Mouse (Mus musculus) CH12.LX (cell line): ENCODE data around the gene Dph7. TPM values are rescaled to one million over a fixed set of nuclear protein-coding genes. Genes with fewer than 3 reads are reported as not detected.
A peak's percentile ranks its signal among the peaks of the same experiment; 100 is the strongest.

Source experiments
- DNase-seq: peaks from one replicate; pipeline ENCODE4 v3.0.0-alpha.2; 2013; ENCODE audit errors: extremely low read depth
- H3K27ac ChIP-seq: 2 replicates; pipeline ENCODE4 v1.5.1; 2012; ENCODE audit warnings: low read depth, mild to moderate bottlenecking, control low read depth, moderate library complexity; ENCODE audit not compliant: insufficient read depth
- H3K27me3 ChIP-seq: replicated peaks from 2 replicates; pipeline ENCODE3; 2012; ENCODE audit warnings: inconsistent platforms
- H3K36me3 ChIP-seq, 2 experiments: replicated peaks in 1 of 2; 2 replicates each; pipeline versions ENCODE3 to v1.6.1; 2012; ENCODE audit warnings: inconsistent platforms in 1 of 2, low read length in 1 of 2, mild to moderate bottlenecking in 1 of 2, mixed read lengths in 1 of 2, moderate library complexity in 1 of 2; ENCODE audit not compliant: control insufficient read depth in 1 of 2, insufficient read depth in 1 of 2
- H3K4me1 ChIP-seq, 2 experiments: 2 replicates each; pipeline ENCODE4 v1.6.1; 2012; ENCODE audit warnings: inconsistent platforms in 1 of 2, moderate library complexity in 1 of 2; ENCODE audit not compliant: insufficient read depth in 2 of 2, control insufficient read depth in 1 of 2
- H3K4me2 ChIP-seq: 2 replicates; pipeline ENCODE4 v1.6.1; 2012; ENCODE audit warnings: low read depth, mild to moderate bottlenecking, control low read depth; ENCODE audit not compliant: poor library complexity, insufficient read depth, severe bottlenecking
- H3K4me3 ChIP-seq, 3 experiments: fragments of 150-350 bp in 1 of 3; sonication (generic) in 1 of 3; replicated peaks in 1 of 3; 2 replicates each; pipeline versions ENCODE3 to v1.5.1; 2011 to 2012; ENCODE audit warnings: low read depth in 2 of 3, low read length in 2 of 3, mild to moderate bottlenecking in 2 of 3, moderate library complexity in 2 of 3, control low read depth in 1 of 3, improper control_type of control experiment in 1 of 3, inconsistent platforms in 1 of 3, mixed read lengths in 1 of 3; ENCODE audit not compliant: poor library complexity in 1 of 3
- H3K79me2 ChIP-seq: replicated peaks from 2 replicates; pipeline ENCODE4 v1.6.1; 2012; ENCODE audit warnings: mild to moderate bottlenecking, moderate library complexity; ENCODE audit not compliant: control insufficient read depth, poor library complexity, insufficient read depth, severe bottlenecking; ENCODE audit errors: extremely low read depth
- H3K9ac ChIP-seq: 2 replicates; pipeline ENCODE4 v1.6.1; 2012; ENCODE audit warnings: low read depth, mild to moderate bottlenecking, control low read depth, moderate library complexity; ENCODE audit not compliant: insufficient read depth
- H3K9me3 ChIP-seq: replicated peaks from 2 replicates; pipeline ENCODE3; 2012; ENCODE audit warnings: low read length, inconsistent platforms, mixed read lengths
- BHLHE40 ChIP-seq: IDR thresholded peaks from 2 replicates; pipeline ENCODE4 v1.6.1; 2011; ENCODE audit warnings: mild to moderate bottlenecking, low read depth, low read length, improper control_type of control experiment
- CHD1 ChIP-seq: IDR thresholded peaks from 2 replicates; pipeline ENCODE4 v1.6.1; 2012; ENCODE audit warnings: low read depth, low read length, improper control_type of control experiment, inconsistent platforms
- CHD2 ChIP-seq: IDR thresholded peaks from 2 replicates; pipeline ENCODE4 v1.6.1; 2011; ENCODE audit warnings: low read length, improper control_type of control experiment
- CTCF ChIP-seq, 2 experiments: IDR thresholded peaks in 1 of 2; conservative IDR thresholded peaks in 1 of 2; 2 replicates each; pipeline ENCODE4 v1.5.1; 2011 to 2012; ENCODE audit warnings: low read depth in 2 of 2, low read length in 2 of 2, improper control_type of control experiment in 1 of 2, inconsistent platforms in 1 of 2, mild to moderate bottlenecking in 1 of 2, moderate library complexity in 1 of 2
- E2F4 ChIP-seq: IDR thresholded peaks from 2 replicates; pipeline ENCODE4 v1.6.1; 2011; ENCODE audit warnings: low read depth, low read length, improper control_type of control experiment; ENCODE audit not compliant: insufficient replicate concordance
- ELF1 ChIP-seq: IDR thresholded peaks from 2 replicates; pipeline ENCODE4 v1.6.1; 2014; ENCODE audit warnings: low read depth, mild to moderate bottlenecking, inconsistent platforms, low read length, improper control_type of control experiment
- EP300 ChIP-seq: IDR thresholded peaks from 2 replicates; pipeline ENCODE4 v1.6.1; 2011; ENCODE audit warnings: low read length, improper control_type of control experiment
- ETS1 ChIP-seq: conservative IDR thresholded peaks from 2 replicates; pipeline ENCODE4 v1.6.1; 2012; ENCODE audit warnings: low read depth, mild to moderate bottlenecking, inconsistent platforms, low read length, improper control_type of control experiment, moderate library complexity
- GABPA ChIP-seq: IDR thresholded peaks from 2 replicates; pipeline ENCODE4 v1.6.1; 2012; ENCODE audit warnings: low read depth, low read length, improper control_type of control experiment, inconsistent platforms; ENCODE audit not compliant: insufficient replicate concordance
- HCFC1 ChIP-seq: IDR thresholded peaks from 2 replicates; pipeline ENCODE4 v1.6.1; 2012; ENCODE audit warnings: low read depth, mild to moderate bottlenecking, inconsistent platforms, low read length, improper control_type of control experiment
- IRF4 ChIP-seq: IDR thresholded peaks from 2 replicates; pipeline ENCODE4 v1.6.1; 2014; ENCODE audit warnings: low read depth, mild to moderate bottlenecking, inconsistent platforms, low read length, improper control_type of control experiment
- JUND ChIP-seq: conservative IDR thresholded peaks from 2 replicates; pipeline ENCODE4 v1.6.1; 2011; ENCODE audit warnings: low read depth, low read length, improper control_type of control experiment
- KAT2A ChIP-seq: IDR thresholded peaks from 2 replicates; pipeline ENCODE4 v1.6.1; 2012; ENCODE audit warnings: low read length, improper control_type of control experiment, inconsistent platforms; ENCODE audit not compliant: insufficient replicate concordance
- MAFK ChIP-seq: IDR thresholded peaks from 2 replicates; pipeline ENCODE4 v1.6.1; 2011; ENCODE audit warnings: low read length, improper control_type of control experiment; ENCODE audit not compliant: insufficient replicate concordance
- MAX ChIP-seq: IDR thresholded peaks from 2 replicates; pipeline ENCODE4 v1.6.1; 2011; ENCODE audit warnings: low read length, improper control_type of control experiment
- MAZ ChIP-seq: IDR thresholded peaks from 2 replicates; pipeline ENCODE4 v1.6.1; 2012; ENCODE audit warnings: low read depth, mild to moderate bottlenecking, inconsistent platforms, low read length, improper control_type of control experiment, moderate library complexity
- MEF2A ChIP-seq: IDR thresholded peaks from 2 replicates; pipeline ENCODE4 v1.6.1; 2014; ENCODE audit warnings: low read depth, mild to moderate bottlenecking, inconsistent platforms, low read length, improper control_type of control experiment, borderline replicate concordance
- MXI1 ChIP-seq: IDR thresholded peaks from 2 replicates; pipeline ENCODE4 v1.6.1; 2011; ENCODE audit warnings: mild to moderate bottlenecking, low read depth, low read length, improper control_type of control experiment
- MYC ChIP-seq: IDR thresholded peaks from 2 replicates; pipeline ENCODE4 v1.6.1; 2011; ENCODE audit warnings: low read depth, mild to moderate bottlenecking, improper control_type of control experiment, low read length
- NELFE ChIP-seq: IDR thresholded peaks from 2 replicates; pipeline ENCODE4 v1.6.1; 2011; ENCODE audit warnings: low read depth, low read length, improper control_type of control experiment
- NRF1 ChIP-seq: IDR thresholded peaks from 2 replicates; pipeline ENCODE4 v1.6.1; 2014; ENCODE audit warnings: low read depth, mild to moderate bottlenecking, inconsistent platforms, low read length, improper control_type of control experiment, moderate library complexity
- PAX5 ChIP-seq: IDR thresholded peaks from 2 replicates; pipeline ENCODE4 v1.6.1; 2012; ENCODE audit warnings: low read length, inconsistent platforms, mixed read lengths
- POLR2A ChIP-seq: IDR thresholded peaks from 2 replicates; pipeline ENCODE4 v1.6.1; 2011; ENCODE audit warnings: low read depth, mild to moderate bottlenecking, improper control_type of control experiment, low read length
- POLR2AphosphoS2 ChIP-seq: IDR thresholded peaks from 2 replicates; pipeline ENCODE4 v1.6.1; 2011; ENCODE audit warnings: low read depth, low read length, improper control_type of control experiment
- RAD21 ChIP-seq: IDR thresholded peaks from 2 replicates; pipeline ENCODE4 v1.6.1; 2011; ENCODE audit warnings: low read depth, mild to moderate bottlenecking, low read length, improper control_type of control experiment, moderate library complexity
- RCOR1 ChIP-seq: conservative IDR thresholded peaks from 2 replicates; pipeline ENCODE4 v1.6.1; 2012; ENCODE audit warnings: low read depth, mild to moderate bottlenecking, inconsistent platforms, low read length, improper control_type of control experiment
- SIN3A ChIP-seq: IDR thresholded peaks from 2 replicates; pipeline ENCODE4 v1.6.1; 2012; ENCODE audit warnings: low read length, improper control_type of control experiment, inconsistent platforms
- SMC3 ChIP-seq: IDR thresholded peaks from 2 replicates; pipeline ENCODE4 v1.6.1; 2011; ENCODE audit warnings: low read depth, low read length, improper control_type of control experiment
- TBP ChIP-seq: conservative IDR thresholded peaks from 2 replicates; pipeline ENCODE4 v1.6.1; 2011; ENCODE audit warnings: low read depth, low read length, improper control_type of control experiment
- TCF12 ChIP-seq: IDR thresholded peaks from 2 replicates; pipeline ENCODE4 v1.6.1; 2014; ENCODE audit warnings: low read depth, mild to moderate bottlenecking, inconsistent platforms, low read length, improper control_type of control experiment
- UBTF ChIP-seq: IDR thresholded peaks from 2 replicates; pipeline ENCODE4 v1.6.1; 2012; ENCODE audit warnings: low read depth, mild to moderate bottlenecking, inconsistent platforms, low read length, improper control_type of control experiment, moderate library complexity
- USF1 ChIP-seq: IDR thresholded peaks from 2 replicates; pipeline ENCODE4 v1.6.1; 2014; ENCODE audit warnings: low read depth, mild to moderate bottlenecking, inconsistent platforms, low read length, improper control_type of control experiment
- USF2 ChIP-seq: conservative IDR thresholded peaks from 2 replicates; pipeline ENCODE4 v1.6.1; 2011; ENCODE audit warnings: low read depth, low read length, improper control_type of control experiment
- ZC3H11A ChIP-seq: IDR thresholded peaks from 2 replicates; pipeline ENCODE4 v1.6.1; 2012; ENCODE audit warnings: low read depth, mild to moderate bottlenecking, inconsistent platforms, low read length, improper control_type of control experiment
- ZKSCAN1 ChIP-seq: IDR thresholded peaks from 2 replicates; pipeline ENCODE4 v1.6.1; 2012; ENCODE audit warnings: low read depth, inconsistent platforms, low read length, improper control_type of control experiment, borderline replicate concordance
- ZMIZ1 ChIP-seq: IDR thresholded peaks from 2 replicates; pipeline ENCODE4 v1.6.1; 2012; ENCODE audit warnings: low read depth, mild to moderate bottlenecking, inconsistent platforms, low read length, improper control_type of control experiment
- ZNF384 ChIP-seq: IDR thresholded peaks from 2 replicates; pipeline ENCODE4 v1.6.1; 2012; ENCODE audit warnings: low read depth, low read length, improper control_type of control experiment, inconsistent platforms
- dilution Hi-C: fragments of 300-500 bp; cut with MboI; formaldehyde crosslinking; loops from 2 replicates; pipeline ENCODE4 v1.14.3; 2020; ENCODE audit warnings: low sequenced_read_pairs; ENCODE audit not compliant: extremely low pct_unique_long_range_greater_than_20kb, extremely low pct_ligation_motif_present
- in situ Hi-C: fragments of 300-500 bp; cut with MboI; formaldehyde crosslinking; loops from 3 replicates; pipeline ENCODE4 v1.14.3; 2019; ENCODE audit warnings: low sequenced_read_pairs, low pct_ligation_motif_present, low pct_unique_long_range_greater_than_20kb, mixed read lengths
- polyA plus RNA-seq: library from polyadenylated mRNA; unstranded; fragments of >175 nt; gene quantifications from 2 replicates; pipeline ENCODE4 v1.2.1, GENCODE M21; 2012; ENCODE audit warnings: low read depth; ENCODE audit not compliant: insufficient read length
- total RNA-seq, 2 experiments: library from RNA; depleted of rRNA; stranded (reverse); fragments of 300-350 nt in 1 of 2; fragments of >200 nt in 1 of 2; gene quantifications; 2 replicates each; pipeline ENCODE4 v1.2.3; 2012 to 2014

The Dph7 gene
- total and polyA plus RNA-seq, 3 experiments: 23.4 to 24.7 (median 24.6) TPM

DNA sequence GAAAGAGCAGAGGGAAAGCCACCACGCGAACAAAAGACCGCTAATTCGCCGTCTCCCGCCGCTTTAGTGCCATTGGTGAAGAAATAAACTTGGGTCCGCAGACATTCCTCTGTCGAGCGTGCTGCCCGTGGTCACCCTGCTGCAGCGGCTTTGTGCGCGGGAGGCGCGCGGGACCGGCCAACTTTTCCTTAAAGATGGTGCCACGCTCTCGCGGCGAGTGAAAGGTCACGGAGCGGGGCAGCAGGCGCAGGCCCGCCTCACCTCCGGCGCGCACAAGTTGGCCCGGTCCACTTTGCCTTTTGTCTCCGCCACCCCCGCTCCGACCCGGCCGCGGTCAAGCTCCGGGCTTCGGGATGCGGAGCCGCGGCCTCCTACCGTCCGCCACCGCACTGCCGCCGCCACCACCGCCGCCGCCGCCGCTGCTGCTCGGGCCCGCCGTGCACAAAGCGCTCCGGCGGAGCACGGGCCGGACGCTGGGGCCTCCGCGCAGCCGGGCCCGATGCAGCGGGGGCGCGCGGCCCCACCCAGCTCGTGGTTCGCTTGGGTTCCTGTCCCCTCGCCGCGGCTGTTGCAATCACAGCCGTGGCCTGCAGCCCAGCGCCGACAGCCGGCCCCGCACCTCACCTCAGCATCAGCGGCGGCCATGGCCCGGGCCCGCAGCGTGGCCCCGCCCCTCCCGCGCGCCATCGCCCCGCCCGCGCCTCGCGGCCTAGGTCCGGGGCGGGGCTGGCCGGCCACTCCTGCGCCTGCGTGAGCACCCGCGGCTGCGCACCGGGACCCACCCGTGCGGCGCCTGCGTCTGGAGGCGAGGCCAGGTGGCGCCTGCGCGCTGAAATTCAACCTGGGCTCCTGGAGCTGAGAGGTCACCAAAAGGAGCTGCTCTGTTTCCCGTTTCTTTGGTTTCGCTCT lies 43.0 kb upstream of the Dph7 start, which contains the start of gene Ehmt1:
TSS of gene Ehmt1 (minus strand) at position 685 of the 909 bp plus-strand sequence.
- Histone ChIP-seq H3K4me1 (peaks cover 0 to 15% of the 10 kb centered on the region in 2 experiments; a peak in 3 of 4 replicates), H3K36me3 (peaks cover 0 to 7% of the 10 kb centered on the region in 2 experiments), H3K9me3 (no peaks in the 10 kb centered on the region), H3K27ac (no peak within 1 kb of the TSS), H3K4me3 (peak within 1 kb of the TSS; percentile 80 to 89 (median 86)), H3K9ac (peak within 1 kb of the TSS; percentile 96), H3K4me2 (peak within 1 kb of the TSS; percentile 54), H3K27me3 (no peaks in the 10 kb centered on the region), H3K79me2 (peaks cover 36% of the 10 kb centered on the region)
- in situ Hi-C loops: no loop called here
- peak; percentile 89 for DNase-seq
- dilution Hi-C loops: no loop called here
- TF ChIP-seq ETS1 (no peak), UBTF (0 out of 2 replicates have a peak, but pooled peaks have one; percentile 15), MXI1 (peak; percentile 76), NRF1 (peak; percentile 98), ZC3H11A (no peak), RAD21 (no peak), SIN3A (peak; percentile 88), BHLHE40 (peak; percentile 58), CHD1 (peak; percentile 80; the same call in 1 of the 2 replicates), ZNF384 (no peak), USF1 (no peak), PAX5 (no peak), ELF1 (peak; percentile 62; the same call in 1 of the 2 replicates), TCF12 (peak; percentile 98), EP300 (no peak), POLR2A (peak; percentile 99), MAX (peak; percentile 32; the same call in 1 of the 2 replicates), CHD2 (no peak), MEF2A (peak; percentile 41; the same call in 1 of the 2 replicates), TBP (peak; percentile 91), ZMIZ1 (peak; percentile 89), MYC (0 out of 2 replicates have a peak, but pooled peaks have one; percentile 24), RCOR1 (0 out of 2 replicates have a peak, but pooled peaks have one; percentile 68), KAT2A (peak; percentile 78; the same call in 1 of the 2 replicates), MAZ (peak; percentile 55; the same call in 1 of the 2 replicates), ZKSCAN1 (no peak), GABPA (no peak; the same call in 1 of the 2 replicates), CTCF (conservative IDR thresholded peaks at IDR 0.05 in 1 of 2, IDR thresholded peaks at IDR 0.05 in 1 of 2; ENCODE audit: low read depth in 2 of 2, low read length in 2 of 2) (no peak), JUND (no peak), NELFE (peak; percentile 99), POLR2AphosphoS2 (peak; percentile 83; the same call in 1 of the 2 replicates), USF2 (no peak), E2F4 (no peak), HCFC1 (peak; percentile 74), SMC3 (no peak), IRF4 (0 out of 2 replicates have a peak, but pooled peaks have one; percentile 12), MAFK (no peak)
